Mouse (Mus musculus): ENCODE data around the gene Fcrl6. TPM values are rescaled to one million over a fixed set of nuclear protein-coding genes. Genes with fewer than 3 reads are reported as not detected.

The Fcrl6 gene
- polyA plus RNA-seq (2014; fragmentation: Illumina TruSeq; extraction: RNeasy Lipid Tissue Mini Kit (QIAGEN cat#74804); ENCODE audit: low read depth, low replicate concordance) = not detected

GRCm38 (mm10) chr1:172602326-172602725 is at the start of gene Fcrl6:
TSS of gene Fcrl6 (minus strand) at chr1:172602551.

GRCm38 (mm10) chr1:172632451-172633326 is 30.3 kb upstream of the Fcrl6 start, which contains the start of gene Dusp23:
TSS of gene Dusp23 (minus strand) at chr1:172632962.

GRCm38 (mm10) chr1:172590385-172590784 is 12.0 kb downstream of the Fcrl6 start, which contains the start of gene Slamf8:
TSS of gene Slamf8 (minus strand) at chr1:172590568.

GRCm38 (mm10) chr1:172555638-172556037 is 46.7 kb downstream of the Fcrl6 start, which contains the start of gene Vsig8:
TSS of gene Vsig8 (plus strand) at chr1:172555938.

Other genes starting within 250 kb of the Fcrl6 start
- gene Pigm, start 226.0 kb downstream of the Fcrl6 start, polyA plus RNA-seq (2014; fragmentation: Illumina TruSeq; extraction: RNeasy Lipid Tissue Mini Kit (QIAGEN cat#74804); ENCODE audit: low read depth, low replicate concordance) = 4.1 TPM
- 5.1 TPM for gene Slamf9, start 127.2 kb downstream of the Fcrl6 start, polyA plus RNA-seq (2014; fragmentation: Illumina TruSeq; extraction: RNeasy Lipid Tissue Mini Kit (QIAGEN cat#74804); ENCODE audit: low read depth, low replicate concordance)
- gene Igsf9, start 120.8 kb downstream of the Fcrl6 start, polyA plus RNA-seq (2014; fragmentation: Illumina TruSeq; extraction: RNeasy Lipid Tissue Mini Kit (QIAGEN cat#74804); ENCODE audit: low read depth, low replicate concordance) = 1.8 TPM
- 101 TPM for gene Tagln2, start 102.5 kb downstream of the Fcrl6 start, polyA plus RNA-seq (2014; fragmentation: Illumina TruSeq; extraction: RNeasy Lipid Tissue Mini Kit (QIAGEN cat#74804); ENCODE audit: low read depth, low replicate concordance)
- gene Cfap45, start 81.8 kb downstream of the Fcrl6 start, polyA plus RNA-seq (2014; fragmentation: Illumina TruSeq; extraction: RNeasy Lipid Tissue Mini Kit (QIAGEN cat#74804); ENCODE audit: low read depth, low replicate concordance) = 0.47 TPM
- not detected for gene Vsig8, start 46.6 kb downstream of the Fcrl6 start, polyA plus RNA-seq (2014; fragmentation: Illumina TruSeq; extraction: RNeasy Lipid Tissue Mini Kit (QIAGEN cat#74804); ENCODE audit: low read depth, low replicate concordance)
- 0.73 TPM for gene Slamf8, start 12.0 kb downstream of the Fcrl6 start, polyA plus RNA-seq (2014; fragmentation: Illumina TruSeq; extraction: RNeasy Lipid Tissue Mini Kit (QIAGEN cat#74804); ENCODE audit: low read depth, low replicate concordance)
- 18.7 TPM for gene Dusp23, start 30.4 kb upstream of the Fcrl6 start, polyA plus RNA-seq (2014; fragmentation: Illumina TruSeq; extraction: RNeasy Lipid Tissue Mini Kit (QIAGEN cat#74804); ENCODE audit: low read depth, low replicate concordance)
- 0.52 TPM for gene Crp, start 95.5 kb upstream of the Fcrl6 start, polyA plus RNA-seq (2014; fragmentation: Illumina TruSeq; extraction: RNeasy Lipid Tissue Mini Kit (QIAGEN cat#74804); ENCODE audit: low read depth, low replicate concordance)